Mouse (Mus musculus): ENCODE results near the gene Noa1. TPM values are rescaled to one million over a fixed set of nuclear protein-coding genes. Genes with fewer than 3 reads are reported as not detected.
A peak's percentile ranks its signal among the peaks of the same experiment; 100 is the strongest.

The Noa1 gene
- total RNA-seq, 2 experiments from 2014 or later, result 12.8 to 20.4 TPM

GRCm38 (mm10) chr5:77262105-77262504, 47.8 kb downstream of the Noa1 start:
- intact Hi-C loops (cut with DNase I), result no loop called here
- no peak for DNase-seq
- no peak overlapping the region for H3K4me3 ChIP-seq
- TF ChIP-seq CTCF (IDR thresholded peaks at IDR 0.05), result no peak
- H3K27ac ChIP-seq, result no peak overlapping the region

- Histone ChIP-seq H3K27ac (no peak overlapping the region), H3K4me3 (no peak overlapping the region)
- TF ChIP-seq CTCF (IDR thresholded peaks at IDR 0.05), result no peak
- no peak for DNase-seq
- intact Hi-C loops (cut with DNase I), result no loop called here
Observed at GRCm38 (mm10) chr5:77261137-77261536, 48.7 kb downstream of the Noa1 start.

GRCm38 (mm10) chr5:77260141-77260540, 49.7 kb downstream of the Noa1 start:
- no peak for TF ChIP-seq CTCF (IDR thresholded peaks at IDR 0.05)
- intact Hi-C loops (cut with DNase I), result no loop called here
- Histone ChIP-seq H3K27ac (peak overlapping the region; percentile 31; the same call in 1 of the 2 replicates), H3K4me3 (no peak overlapping the region)
- no peak for DNase-seq

GRCm38 (mm10) chr5:77259315-77259714, 50.6 kb downstream of the Noa1 start:
- DNase-seq, result no peak
- TF ChIP-seq CTCF (IDR thresholded peaks at IDR 0.05), result no peak
- no peak overlapping the region for H3K4me3 ChIP-seq
- intact Hi-C loops (cut with DNase I), result no loop called here
- no peak overlapping the region for H3K27ac ChIP-seq

- intact Hi-C loops (cut with DNase I), result no loop called here
- Histone ChIP-seq H3K27ac (no peak overlapping the region), H3K4me3 (no peak overlapping the region)
- TF ChIP-seq CTCF (IDR thresholded peaks at IDR 0.05), result no peak
- DNase-seq, result no peak
Observed at GRCm38 (mm10) chr5:77257603-77258002, 52.3 kb downstream of the Noa1 start.

GRCm38 (mm10) chr5:77254402-77254801, 55.5 kb downstream of the Noa1 start:
- Histone ChIP-seq H3K4me3 (no peak overlapping the region), H3K27ac (no peak overlapping the region)
- DNase-seq, result no peak
- no peak for TF ChIP-seq CTCF (IDR thresholded peaks at IDR 0.05)
- intact Hi-C loops (cut with DNase I), result no loop called here

GRCm38 (mm10) chr5:77253154-77253553, 56.7 kb downstream of the Noa1 start:
- no peak overlapping the region for H3K27ac ChIP-seq
- no peak overlapping the region for H3K4me3 ChIP-seq
- TF ChIP-seq CTCF (IDR thresholded peaks at IDR 0.05), result no peak
- no peak for DNase-seq
- intact Hi-C loops (cut with DNase I), result no loop called here

- no peak overlapping the region for H3K4me3 ChIP-seq
Observed at GRCm38 (mm10) chr5:77252115-77252827, 57.6 kb downstream of the Noa1 start.

GRCm38 (mm10) chr5:77251656-77252055, 58.2 kb downstream of the Noa1 start:
- DNase-seq, result no peak
- Histone ChIP-seq H3K4me3 (no peak overlapping the region), H3K27ac (no peak overlapping the region)
- intact Hi-C loops (cut with DNase I), result no loop called here
- TF ChIP-seq CTCF (IDR thresholded peaks at IDR 0.05), result no peak

More at GRCm38 (mm10) chr5:77252115-77252827, 57.6 kb downstream of the Noa1 start:
- no peak for DNase-seq
- intact Hi-C loops (cut with DNase I), result no loop called here
- H3K27ac ChIP-seq, result no peak overlapping the region
- no peak for TF ChIP-seq CTCF (IDR thresholded peaks at IDR 0.05)

- no peak for TF ChIP-seq CTCF (IDR thresholded peaks at IDR 0.05)
- H3K27ac ChIP-seq, result no peak overlapping the region
- intact Hi-C loops (cut with DNase I), result no loop called here
- no peak for DNase-seq
- no peak overlapping the region for H3K4me3 ChIP-seq
Observed at GRCm38 (mm10) chr5:77250083-77250482, 59.8 kb downstream of the Noa1 start.

- no peak for DNase-seq
- peak overlapping the region; percentile 63 for H3K4me3 ChIP-seq
- peak overlapping the region; percentile 16; the same call in 1 of the 2 replicates for H3K27ac ChIP-seq
- no peak for TF ChIP-seq CTCF (IDR thresholded peaks at IDR 0.05)
- intact Hi-C loops (cut with DNase I), result no loop called here
Observed at GRCm38 (mm10) chr5:77245787-77246671, 63.9 kb downstream of the Noa1 start.

- no peak for TF ChIP-seq CTCF (IDR thresholded peaks at IDR 0.05)
- intact Hi-C loops (cut with DNase I), result no loop called here
- peak overlapping the region; percentile 16; the same call in 1 of the 2 replicates for H3K27ac ChIP-seq
- peak overlapping the region; percentile 63 for H3K4me3 ChIP-seq
- DNase-seq, result no peak
Observed at GRCm38 (mm10) chr5:77245463-77245786, 64.5 kb downstream of the Noa1 start.

GRCm38 (mm10) chr5:77244331-77244987, 65.4 kb downstream of the Noa1 start:
- H3K4me3 ChIP-seq, result no peak overlapping the region
- DNase-seq, result no peak
- intact Hi-C loops (cut with DNase I), result no loop called here
- no peak overlapping the region for H3K27ac ChIP-seq
- no peak for TF ChIP-seq CTCF (IDR thresholded peaks at IDR 0.05)

Small RNA genes within 50 kb of the gene (microRNA-seq; reads per million reads assigned to microRNA genes)
- not detected for gene Mir5098

Other genes with a start within 250 kb of the Noa1 start
- gene Hopx, start 195.0 kb downstream of the Noa1 start, total RNA-seq (2021), result 1 to 10 TPM; 2.2 to 5.4 TPM
- not detected for gene Spink2, start 98.6 kb downstream of the Noa1 start, total RNA-seq (2021)
- 1 to 10 TPM; 7.8 to 9.2 TPM for gene Rest, start 44.6 kb downstream of the Noa1 start, total RNA-seq (2021)
- 10 to 100 TPM; 26.3 to 30.2 TPM for gene Polr2b, start 63 bp upstream of the Noa1 start, total RNA-seq (2021)
- 10 to 100 TPM; 63.6 to 92.5 TPM for gene Igfbp7, start 98.0 kb upstream of the Noa1 start, total RNA-seq (2021)